Mouse (Mus musculus) myocyte (in vitro differentiated cells): ENCODE data around the gene Ppp2r2c.

Experiments
- CEBPB ChIP-seq: IDR thresholded peaks from 2 replicates; pipeline ENCODE4 v1.6.1; 2011; ENCODE audit warnings: mild to moderate bottlenecking, moderate library complexity; ENCODE audit not compliant: poor library complexity, insufficient read depth, severe bottlenecking
- MAX ChIP-seq: IDR thresholded peaks from one replicate; pipeline ENCODE4 v1.6.1; 2011; ENCODE audit warnings: low read depth, mild to moderate bottlenecking, control low read depth
- POLR2A ChIP-seq: IDR thresholded peaks from one replicate; pipeline ENCODE4 v1.6.1; 2011; ENCODE audit warnings: low read depth, mild to moderate bottlenecking, control low read depth, moderate library complexity; ENCODE audit not compliant: insufficient read length

- TF ChIP-seq POLR2A = no peak
- no peak for TF ChIP-seq CEBPB
- TF ChIP-seq MAX = no peak
These were observed 34.5 kb downstream of the Ppp2r2c start for GRCm38 (mm10) chr5:36902807-36903206.
